Mouse (Mus musculus) CD8-positive naive resting alpha-beta T cell, adult 57 days (primary cell): Measurements from ENCODE around the gene Adgrg5. TPM values are rescaled to one million over a fixed set of nuclear protein-coding genes. Genes with fewer than 3 reads are reported as not detected.

Source experiments
- total RNA-seq: library from RNA; stranded (reverse); gene quantifications from one replicate; pipeline ENCODE4 v1.2.4, GENCODE M21; 2023

Adgrg5 gene
- 135 TPM for total RNA-seq

DNA sequence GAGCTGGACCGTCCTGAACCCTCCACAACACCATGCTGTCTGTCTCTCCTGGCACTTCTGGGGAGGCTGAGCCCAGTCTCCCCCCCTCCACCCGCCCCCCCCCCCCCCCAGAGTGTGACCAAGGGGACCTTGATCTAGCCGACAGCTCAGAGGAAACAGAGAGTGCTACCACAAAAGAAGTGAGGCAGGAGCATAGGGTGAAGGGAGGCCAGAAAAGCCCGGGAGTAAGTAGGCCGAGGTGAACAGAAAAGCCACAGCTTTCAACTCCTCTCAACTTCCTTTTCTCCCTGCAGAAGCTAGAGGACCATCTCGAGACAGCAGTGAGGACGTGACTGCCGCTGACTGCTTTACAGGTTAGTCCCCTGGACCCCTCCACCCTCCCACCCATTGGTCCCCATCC lies at the start of gene Adgrg5:
Gene Adgrg5 (plus strand): TSS at position 290 of the 400 bp plus-strand sequence.

DNA sequence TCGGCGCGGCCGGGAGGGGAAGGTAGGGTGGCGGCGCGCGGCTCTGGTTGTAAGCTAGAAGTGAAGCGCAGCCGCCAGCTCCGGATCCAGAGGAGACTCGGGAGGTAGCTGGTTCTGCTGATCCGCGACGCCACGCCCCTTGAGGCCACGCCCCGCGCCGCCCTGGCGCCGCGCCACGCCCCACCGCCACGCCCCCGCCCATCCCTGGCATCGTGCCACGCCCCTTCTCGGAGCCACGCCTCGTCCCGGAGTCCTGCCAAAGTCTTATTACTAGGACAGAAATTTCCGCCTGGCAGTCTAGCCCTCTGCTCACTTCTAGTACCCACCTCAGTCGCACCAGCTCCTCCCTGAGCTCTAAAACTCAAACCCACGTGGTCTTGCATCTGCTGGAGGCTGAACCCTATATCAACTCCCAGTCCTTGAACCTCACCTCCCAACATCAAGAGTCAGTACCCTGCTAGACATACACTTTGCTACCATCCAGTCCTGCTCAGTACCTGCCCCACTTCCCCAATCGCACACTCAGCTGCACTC lies 47.2 kb upstream of the Adgrg5 start, which contains the start of gene Dok4:
Gene Dok4 (minus strand): TSS at position 134 of the 534 bp plus-strand sequence.

DNA sequence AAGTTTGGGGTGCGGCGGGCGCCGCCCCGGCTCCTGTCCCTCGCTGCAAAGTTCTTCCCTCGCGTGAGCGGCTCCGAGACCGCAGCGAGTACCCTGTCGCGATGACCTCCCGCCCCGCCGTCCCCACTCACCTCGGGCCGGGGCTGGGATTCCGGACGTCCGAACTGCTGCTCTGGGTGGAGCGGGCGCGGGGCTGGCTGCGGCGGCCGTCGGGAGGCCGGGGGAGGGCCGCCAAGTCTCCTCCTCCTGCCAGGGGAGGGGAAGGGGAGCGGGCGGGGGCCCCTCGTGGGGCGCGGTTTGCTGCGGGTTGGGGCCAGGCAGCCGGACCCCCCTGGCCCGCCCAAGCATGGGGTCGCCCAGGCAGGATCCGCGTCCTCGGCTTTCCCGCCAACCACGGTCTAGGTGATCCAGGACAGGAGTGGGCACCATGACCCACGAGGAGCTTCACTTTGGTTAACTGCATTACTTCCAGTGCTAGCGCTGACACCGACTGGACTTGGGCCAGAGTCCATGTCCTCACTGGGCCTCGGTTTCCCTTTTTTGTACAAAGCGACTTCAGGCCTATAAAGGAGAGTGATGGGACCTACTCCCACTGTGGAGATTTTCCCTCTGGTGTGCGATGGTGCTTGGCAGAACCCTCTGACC lies 5.5 kb upstream of the Adgrg5 start, which contains the start of gene Ccdc102a:
Gene Ccdc102a (minus strand): TSS at position 248 of the 645 bp plus-strand sequence.

DNA sequence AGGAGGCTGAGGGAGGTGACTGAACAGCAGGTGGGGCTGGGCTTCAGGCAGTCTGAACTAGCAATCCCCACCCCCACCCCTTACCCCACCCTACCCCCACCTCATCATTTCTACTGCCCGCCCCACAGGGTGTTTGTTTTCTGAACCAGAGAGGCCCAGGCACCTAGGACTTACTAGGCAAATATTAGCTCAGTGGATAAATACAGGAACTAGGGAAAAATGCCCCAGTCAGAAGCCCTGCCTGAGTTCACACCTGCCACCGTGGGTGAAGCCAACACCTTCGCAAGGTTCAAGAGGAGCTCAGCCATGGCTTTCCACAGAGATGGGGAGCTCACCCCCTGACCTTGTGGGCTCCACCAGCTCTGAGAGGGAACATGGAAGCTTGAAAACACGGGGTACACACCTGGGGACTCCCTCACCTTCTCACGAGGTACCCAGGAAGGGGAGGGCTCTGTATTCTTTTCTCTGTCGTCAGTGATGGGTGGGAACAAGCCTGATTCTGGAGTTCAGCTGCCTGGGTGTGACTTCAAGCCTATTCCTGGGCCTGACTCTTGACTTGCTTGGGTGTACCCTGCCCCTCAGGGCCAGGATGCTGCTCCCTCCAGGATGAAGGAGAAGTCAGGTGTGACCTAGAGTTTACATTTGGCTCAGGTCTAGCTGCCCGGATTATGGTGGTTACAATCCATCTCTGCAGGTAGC lies 51.1 kb downstream of the Adgrg5 start, which contains the start of gene Adgrg1:
Gene Adgrg1 (plus strand): TSS at position 285 of the 699 bp plus-strand sequence.

Other genes with a start within 250 kb of the Adgrg5 start
- gene Pllp, start 227.4 kb upstream of the Adgrg5 start, total RNA-seq = not detected
- gene Ccl22, start 178.1 kb upstream of the Adgrg5 start, total RNA-seq = not detected
- gene Cx3cl1, start 151.7 kb upstream of the Adgrg5 start, total RNA-seq = not detected
- gene Ccl17, start 113.2 kb upstream of the Adgrg5 start, total RNA-seq = not detected
- 39.6 TPM for gene Coq9, start 85.4 kb upstream of the Adgrg5 start, total RNA-seq
- 60.7 TPM for gene Ciapin1, start 85.3 kb upstream of the Adgrg5 start, total RNA-seq
- gene Polr2c, start 66.2 kb upstream of the Adgrg5 start, total RNA-seq = 56.6 TPM
- 0.40 TPM for gene Dok4, start 47.4 kb upstream of the Adgrg5 start, total RNA-seq
- gene Ccdc102a, start 5.6 kb upstream of the Adgrg5 start, total RNA-seq = 10.8 TPM
- gene Adgrg1, start 51.1 kb downstream of the Adgrg5 start, total RNA-seq = 1.3 TPM
- gene Adgrg3, start 94.0 kb downstream of the Adgrg5 start, total RNA-seq = 10.5 TPM
- gene Drc7, start 131.4 kb downstream of the Adgrg5 start, total RNA-seq = not detected
- 17.4 TPM for gene Katnb1, start 157.5 kb downstream of the Adgrg5 start, total RNA-seq